Mouse (Mus musculus) erythroblast, embryonic 14.5 days (primary cell): ENCODE results near the gene Lgals3.

Source experiments
- GATA1 ChIP-seq: IDR thresholded peaks from 2 replicates; pipeline ENCODE4 v1.6.1; 2012; ENCODE audit warnings: low read length, inconsistent platforms, mixed read lengths
- TAL1 ChIP-seq: IDR thresholded peaks from 3 replicates; pipeline ENCODE4 v1.6.1; 2012; ENCODE audit warnings: low read length, inconsistent platforms, mixed read lengths

DNA sequence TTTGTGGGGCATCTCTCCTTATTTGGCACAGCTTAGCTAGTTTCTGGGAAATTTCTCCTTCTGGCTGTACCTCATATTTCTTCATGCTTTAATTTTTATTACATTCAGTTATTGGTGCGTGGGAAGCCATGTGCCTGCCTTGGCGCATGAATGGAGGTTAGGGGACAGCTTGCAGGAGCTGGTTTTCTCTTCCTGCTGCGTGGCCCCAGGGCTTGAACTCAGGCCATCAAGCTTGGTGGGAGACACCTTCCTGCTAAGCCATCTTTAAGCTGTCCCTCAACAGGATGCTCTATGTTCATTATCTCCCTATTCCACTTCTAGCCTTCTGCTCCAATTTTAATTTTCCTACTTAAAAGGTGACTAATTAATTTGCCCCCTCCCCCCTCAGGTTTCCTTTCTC lies 3.2 kb downstream of the Lgals3 start:
- TF ChIP-seq GATA1 (no peak), TAL1 (no peak)
